Mouse (Mus musculus) brain, embryonic 14.5 days (tissue): ENCODE data around the gene Pappa.

Experiments used
- CTCF ChIP-seq: fragments of 200-500 bp; IDR thresholded peaks from 2 replicates; pipeline ENCODE4 v1.5.1; 2012; ENCODE audit warnings: inconsistent platforms, mild to moderate bottlenecking, moderate library complexity, borderline replicate concordance; ENCODE audit not compliant: insufficient read depth, insufficient read length; ENCODE audit errors: extremely low read depth
- POLR2A ChIP-seq: fragments of 200-500 bp; IDR thresholded peaks from 2 replicates; pipeline ENCODE4 v1.6.1; 2012; ENCODE audit warnings: mild to moderate bottlenecking, inconsistent platforms, borderline replicate concordance; ENCODE audit not compliant: poor library complexity, insufficient read depth, insufficient read length, severe bottlenecking; ENCODE audit errors: extremely low read depth

DNA sequence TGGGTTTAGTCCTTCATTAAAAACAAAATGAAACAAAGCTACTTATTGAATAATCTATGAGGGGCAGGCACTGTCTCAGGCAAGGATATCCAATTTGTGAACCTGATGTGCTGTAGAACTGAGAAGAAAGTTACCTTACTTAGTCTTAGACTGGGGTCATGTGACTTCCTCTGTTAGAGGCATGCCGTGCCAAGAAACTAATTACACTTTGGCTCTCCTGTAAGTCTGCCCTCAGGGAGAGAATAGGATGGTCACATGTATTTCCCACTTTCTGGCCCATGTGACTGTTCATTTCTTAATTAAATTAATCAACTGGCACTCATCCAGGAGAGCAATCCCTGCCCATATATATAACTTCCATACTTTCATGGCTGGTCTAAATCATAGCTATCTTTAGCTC is 209.7 kb downstream of the Pappa start:
- TF ChIP-seq CTCF = no peak
- no peak for TF ChIP-seq POLR2A
